ENCODE assay signal across 8 mouse cellular contexts in genomic region chr8:119557821-119558602, GRCm38 (mm10). TPM values are rescaled to one million over a fixed set of nuclear protein-coding genes. Genes with fewer than 3 reads are reported as not detected.
DNase-seq lines count a peak whose midpoint lies in the region; ATAC-seq and TF ChIP-seq lines count a peak whose summit lies in the region.
"Had no signal": no experiment of that assay in that cellular context is flagged by ENCODE, and none has a peak within 500 bp of the region (broad histone marks: within the 10 kb centered on the region; RNA-seq: fewer than 3 reads in every experiment).

No protein-coding gene starts in this region.

- no peak for TF ChIP-seq CTCF in lung, postnatal 0 days (IDR thresholded peaks at IDR 0.05)

- H3K9ac ChIP-seq in intestine, embryonic 16.5 days (ENCODE audit: low read depth, low read length), result peak overlapping the region; percentile 90
- H3K9ac ChIP-seq in lung, postnatal 0 days (replicated peaks; ENCODE audit: low read depth), result peak overlapping the region; percentile 82
- peak overlapping the region; percentile 88 for H3K9ac ChIP-seq in stomach, embryonic 15.5 days

- peak; percentile 82 for DNase-seq in left cerebral cortex, postnatal 4 days
- no peak for DNase-seq in left cerebral cortex, postnatal 25 days (ENCODE audit: low spot score in 2 of 2)
- DNase-seq in adipocyte (ENCODE audit: low spot score), result peak; percentile 70
- DNase-seq in fibroblast of lung, adult 2 months (ENCODE audit: low read depth), result peak; percentile 44
- DNase-seq in lung, postnatal 0 days (ENCODE audit: low spot score), result peak; percentile 91

- peak overlapping the region; percentile 89 for H3K27ac ChIP-seq in intestine, embryonic 16.5 days (ENCODE audit: low read length)
- peak overlapping the region; percentile 91 for H3K27ac ChIP-seq in lung, postnatal 0 days (ENCODE audit: low read length)
- H3K27ac ChIP-seq in stomach, embryonic 15.5 days, result peak overlapping the region; percentile 94

- TF ChIP-seq EP300 in lung, postnatal 0 days (IDR thresholded peaks at IDR 0.05), result no peak

- peak overlapping the region; percentile 78 for H3K4me2 ChIP-seq in intestine, embryonic 16.5 days (ENCODE audit: low read depth, low read length)
- H3K4me2 ChIP-seq in lung, postnatal 0 days (replicated peaks; ENCODE audit: low read depth, low read length), result peak overlapping the region; percentile 78
- H3K4me2 ChIP-seq in stomach, embryonic 15.5 days, result peak overlapping the region; percentile 85

- H3K36me3 ChIP-seq in intestine, embryonic 16.5 days (ENCODE audit: control insufficient read depth, insufficient read depth, low read length), result no peaks in the 10 kb centered on the region
- H3K36me3 ChIP-seq in lung, postnatal 0 days (ENCODE audit: insufficient read depth, low read length), result peaks cover 7% of the 10 kb centered on the region; the same call in 1 of the 2 replicates
- H3K36me3 ChIP-seq in stomach, embryonic 15.5 days, result no peaks in the 10 kb centered on the region

- intact Hi-C loops in left cerebral cortex, postnatal 4 days (cut with DNase I), result no loop called here
- intact Hi-C loops in left cerebral cortex, postnatal 25 days (cut with DNase I), result loop anchor here (2.0 kb wide), 1 partner anchor 17 kb away; the partner anchor contains the start of genes Dnaaf1 and Hsdl1

- WGBS in intestine, embryonic 16.5 days, result under 1% methylated on average over 55 of the region's 55 CpGs
- WGBS in lung, postnatal 0 days, result 1% methylated on average over 55 of the region's 55 CpGs
- WGBS in stomach, embryonic 15.5 days, result under 1% methylated on average over 52 of the region's 55 CpGs

- H3K4me3 ChIP-seq in intestine, embryonic 16.5 days (ENCODE audit: low read length), result peak overlapping the region; percentile 77
- H3K4me3 ChIP-seq in lung, postnatal 0 days (ENCODE audit: low read depth, low read length), result peak overlapping the region; percentile 66
- H3K4me3 ChIP-seq in stomach, embryonic 15.5 days (replicated peaks), result peak overlapping the region; percentile 94

- peak; percentile 93 for ATAC-seq in intestine, embryonic 16.5 days
- ATAC-seq in lung, postnatal 0 days, result peak; percentile 94
- ATAC-seq in stomach, embryonic 15.5 days (ENCODE audit: insufficient read depth, low FRiP score, low read depth), result peak; percentile 86

- H3K4me1 ChIP-seq in intestine, embryonic 16.5 days (ENCODE audit: control insufficient read depth, insufficient read depth, low read length), result peaks cover 27% of the 10 kb centered on the region
- peaks cover 14% of the 10 kb centered on the region; the same call in 1 of the 2 replicates for H3K4me1 ChIP-seq in lung, postnatal 0 days (ENCODE audit: insufficient read depth, low read depth, low read length)
- peaks cover 26% of the 10 kb centered on the region for H3K4me1 ChIP-seq in stomach, embryonic 15.5 days

- H3K27me3 ChIP-seq in intestine, embryonic 16.5 days (replicated peaks; ENCODE audit: control insufficient read depth, insufficient read depth, low read length), result no peaks in the 10 kb centered on the region
- no peaks in the 10 kb centered on the region for H3K27me3 ChIP-seq in lung, postnatal 0 days (replicated peaks; ENCODE audit: insufficient read depth, low read length)
- no peaks in the 10 kb centered on the region for H3K27me3 ChIP-seq in stomach, embryonic 15.5 days (replicated peaks)

- H3K9me3 ChIP-seq in intestine, embryonic 16.5 days (ENCODE audit: control insufficient read depth, low read length), result no peaks in the 10 kb centered on the region
- no peaks in the 10 kb centered on the region for H3K9me3 ChIP-seq in lung, postnatal 0 days (ENCODE audit: low read length)
- no peaks in the 10 kb centered on the region for H3K9me3 ChIP-seq in stomach, embryonic 15.5 days

RNA-seq across cellular contexts. Expression of gene Mbtps1, which starts 0.5 kb away (rescaled TPM):
- total RNA-seq in left cerebral cortex, postnatal 4 days (2021), result 10 to 100 TPM; 68.7 to 72.1 TPM
- 10 to 100 TPM; 62.3 to 68.5 TPM for total RNA-seq in left cerebral cortex, postnatal 25 days (2021)
- 78.0 and 82.5 TPM in 2 replicates for polyA plus RNA-seq in intestine, embryonic 16.5 days (2015; fragmentation: Nextera tagmentation; extraction: Ambion mirVana)
- 64.4 and 67.4 TPM in 2 replicates for polyA plus RNA-seq in lung, postnatal 0 days (2015; fragmentation: Nextera tagmentation; extraction: Ambion mirVana)
- 96.3 and 107 TPM in 2 replicates for polyA plus RNA-seq in stomach, embryonic 15.5 days (2015; fragmentation: Nextera tagmentation; extraction: Ambion mirVana)

RNA-seq across cellular contexts. Expression of gene Hsdl1, which starts 17.0 kb away (rescaled TPM):
- 100 to 1,000 TPM; 103 to 107 TPM for total RNA-seq in left cerebral cortex, postnatal 4 days (2021)
- total RNA-seq in left cerebral cortex, postnatal 25 days (2021), result 10 to 100 TPM; 44.8 to 47.1 TPM
- 32.3 and 33.3 TPM in 2 replicates for polyA plus RNA-seq in intestine, embryonic 16.5 days (2015; fragmentation: Nextera tagmentation; extraction: Ambion mirVana)
- 26.0 and 27.0 TPM in 2 replicates for polyA plus RNA-seq in lung, postnatal 0 days (2015; fragmentation: Nextera tagmentation; extraction: Ambion mirVana)
- polyA plus RNA-seq in stomach, embryonic 15.5 days (2015; fragmentation: Nextera tagmentation; extraction: Ambion mirVana), result 31.4 and 32.2 TPM in 2 replicates

RNA-seq across cellular contexts. Expression of gene Dnaaf1, which starts 17.0 kb away (rescaled TPM):
- total RNA-seq in left cerebral cortex, postnatal 4 days (2021), result under 1 TPM; 0.26 to 0.52 TPM
- under 1 TPM; 0.21 to 0.25 TPM for total RNA-seq in left cerebral cortex, postnatal 25 days (2021)
- polyA plus RNA-seq in intestine, embryonic 16.5 days (2015; fragmentation: Nextera tagmentation; extraction: Ambion mirVana), result 2.6 and 3.5 TPM in 2 replicates
- polyA plus RNA-seq in lung, postnatal 0 days (2015; fragmentation: Nextera tagmentation; extraction: Ambion mirVana), result 2.9 and 4.0 TPM in 2 replicates
- 0.40 and 0.59 TPM in 2 replicates for polyA plus RNA-seq in stomach, embryonic 15.5 days (2015; fragmentation: Nextera tagmentation; extraction: Ambion mirVana)

RNA-seq across cellular contexts. Expression of gene Taf1c, which starts 47.0 kb away (rescaled TPM):
- total RNA-seq in left cerebral cortex, postnatal 4 days (2021), result 10 to 100 TPM; 15.8 to 15.9 TPM
- total RNA-seq in left cerebral cortex, postnatal 25 days (2021), result 1 to 10 TPM; 9.9 to 10.0 TPM
- 11.6 and 11.9 TPM in 2 replicates for polyA plus RNA-seq in intestine, embryonic 16.5 days (2015; fragmentation: Nextera tagmentation; extraction: Ambion mirVana)
- polyA plus RNA-seq in lung, postnatal 0 days (2015; fragmentation: Nextera tagmentation; extraction: Ambion mirVana), result 5.6 and 5.7 TPM in 2 replicates
- 9.7 and 9.8 TPM in 2 replicates for polyA plus RNA-seq in stomach, embryonic 15.5 days (2015; fragmentation: Nextera tagmentation; extraction: Ambion mirVana)

RNA-seq across cellular contexts. Expression of gene Adad2, which starts 54.5 kb away (rescaled TPM):
- under 1 TPM in 1 of 2 experiments, not detected in 1; 0.42 TPM for total RNA-seq in left cerebral cortex, postnatal 4 days (2021)
- under 1 TPM; 0.23 to 0.55 TPM for total RNA-seq in left cerebral cortex, postnatal 25 days (2021)
- 0.09 TPM in 1 of 2 replicates, not detected in the other for polyA plus RNA-seq in intestine, embryonic 16.5 days (2015; fragmentation: Nextera tagmentation; extraction: Ambion mirVana)
- not detected in 2 replicates for polyA plus RNA-seq in lung, postnatal 0 days (2015; fragmentation: Nextera tagmentation; extraction: Ambion mirVana)
- polyA plus RNA-seq in stomach, embryonic 15.5 days (2015; fragmentation: Nextera tagmentation; extraction: Ambion mirVana), result 0.09 TPM in 1 of 2 replicates, not detected in the other
- total RNA-seq: heart, adult 18-20 months had no signal

Comparison
In these comparisons a context has a peak if more than half of its experiments do, and no peak if none do; other contexts are left out.
1. DNase-seq: peak in left cerebral cortex, postnatal 4 days (single experiment), adipocyte (single experiment), fibroblast of lung, adult 2 months (single experiment) and lung, postnatal 0 days (single experiment); none in left cerebral cortex, postnatal 25 days (0 of 2).
2. Peak in every context shown above with its lines, with median percentiles within 50 percentile points of each other: ATAC-seq, H3K27ac ChIP-seq, H3K4me2 ChIP-seq, H3K4me3 ChIP-seq and H3K9ac ChIP-seq.